Mouse (Mus musculus) embryonic facial prominence, embryonic 15.5 days (tissue): Measurements from ENCODE around the gene 4933414I15Rik. TPM values are rescaled to one million over a fixed set of nuclear protein-coding genes. Genes with fewer than 3 reads are reported as not detected.

Experiments
- polyA plus RNA-seq: library from polyadenylated mRNA; unstranded; fragments of >200 nt; fragmentation: Nextera tagmentation; extraction: Ambion mirVana; gene quantifications from 2 replicates; pipeline ENCODE4 v1.2.1, GENCODE M21; 2015

Gene 4933414I15Rik
- polyA plus RNA-seq, 1 experiment from 2014 or later, result not detected

Other genes starting within 250 kb of the 4933414I15Rik start
- gene Zfp354c, start 116.0 kb downstream of the 4933414I15Rik start, polyA plus RNA-seq, result 34.2 and 35.1 TPM in 2 replicates
- gene Zfp879, start 102.2 kb downstream of the 4933414I15Rik start, polyA plus RNA-seq, result 0.81 and 0.95 TPM in 2 replicates
- gene Grm6, start 93.1 kb downstream of the 4933414I15Rik start, polyA plus RNA-seq, result 0.33 and 0.39 TPM in 2 replicates
- gene Zfp454, start 56.1 kb downstream of the 4933414I15Rik start, polyA plus RNA-seq, result 7.0 and 7.6 TPM in 2 replicates
- gene Zfp2, start 27.6 kb downstream of the 4933414I15Rik start, polyA plus RNA-seq, result 9.3 and 10.3 TPM in 2 replicates
- 2.5 and 2.7 TPM in 2 replicates for gene Zfp354b, start 12.1 kb downstream of the 4933414I15Rik start, polyA plus RNA-seq
- not detected in 2 replicates for gene Prop1, start 10.0 kb upstream of the 4933414I15Rik start, polyA plus RNA-seq
- gene Olfr1378, start 22.8 kb upstream of the 4933414I15Rik start, polyA plus RNA-seq, result not detected in 2 replicates
- gene Olfr1377, start 38.2 kb upstream of the 4933414I15Rik start, polyA plus RNA-seq, result 0.13 and 0.20 TPM in 2 replicates
- not detected in 2 replicates for gene Olfr51, start 59.8 kb upstream of the 4933414I15Rik start, polyA plus RNA-seq
- gene Olfr54, start 70.5 kb upstream of the 4933414I15Rik start, polyA plus RNA-seq, result 0.04 and 0.13 TPM in 2 replicates
- not detected in 2 replicates for gene Olfr1375, start 104.3 kb upstream of the 4933414I15Rik start, polyA plus RNA-seq
- 10.1 and 10.6 TPM in 2 replicates for gene Zfp354a, start 115.5 kb upstream of the 4933414I15Rik start, polyA plus RNA-seq